Mouse (Mus musculus): Measurements from ENCODE around the gene Dnm2.

- TF ChIP-seq CTCF (IDR thresholded peaks at IDR 0.05): peak; percentile 71
- no peak for TF ChIP-seq EP300 (IDR thresholded peaks at IDR 0.05)
Measured at GRCm38 (mm10) chr9:21545916-21546788, 121.4 kb downstream of the Dnm2 start.

All from lung, postnatal 0 days (tissue).